Mouse (Mus musculus): ENCODE measurements at regions not wholly inside any gene's neighbourhood (a gene's known extent, or its start where the extent isn't known, plus 50 kb on each side); places are given as distances from the start of the nearest gene placed in this dataset.
A peak's percentile ranks its signal among the peaks of the same experiment; 100 is the strongest.

DNA sequence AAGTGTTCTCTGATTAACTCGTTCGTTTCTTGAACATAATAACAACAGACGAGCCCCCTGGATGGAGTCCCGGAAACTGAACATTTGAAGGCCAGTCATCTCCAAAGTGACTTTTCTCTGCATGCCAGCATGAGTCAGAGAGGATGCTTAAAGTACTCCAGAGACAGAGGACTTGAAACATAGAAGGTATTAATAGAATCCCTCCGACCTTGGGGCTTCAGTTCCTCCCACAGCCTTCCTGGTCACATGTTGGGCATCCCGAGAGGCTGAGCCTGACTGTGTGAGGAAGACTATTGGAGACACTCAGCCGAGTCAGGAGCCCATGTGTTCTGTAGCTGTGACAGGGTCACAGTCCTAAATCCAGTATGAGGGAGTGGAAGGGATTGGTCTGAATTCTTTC, 232.7 kb upstream of the Serp2 start:
- DNase-seq (ENCODE audit: low spot score) = no peak

DNA sequence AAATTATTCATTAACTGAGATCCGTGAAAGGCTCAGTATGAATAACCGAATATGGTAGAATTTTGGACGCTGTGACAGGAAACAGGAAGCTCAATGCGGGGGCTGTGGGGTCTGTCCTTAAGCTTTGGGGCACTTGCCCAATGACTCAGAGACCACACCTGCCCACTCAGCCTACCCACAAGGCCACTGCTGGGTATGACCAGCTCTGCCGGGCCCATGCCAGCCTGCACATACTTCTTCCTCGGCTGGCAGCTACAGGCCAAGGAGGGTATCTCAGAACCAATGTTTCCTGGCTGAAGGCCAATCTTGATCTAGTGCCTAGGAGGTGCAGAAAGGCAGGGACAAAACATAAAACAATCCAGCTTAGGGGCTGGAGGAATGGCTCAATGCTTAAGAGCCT, 230.9 kb upstream of the Serp2 start:
- peak; percentile 60 for DNase-seq (ENCODE audit: low spot score)

DNA sequence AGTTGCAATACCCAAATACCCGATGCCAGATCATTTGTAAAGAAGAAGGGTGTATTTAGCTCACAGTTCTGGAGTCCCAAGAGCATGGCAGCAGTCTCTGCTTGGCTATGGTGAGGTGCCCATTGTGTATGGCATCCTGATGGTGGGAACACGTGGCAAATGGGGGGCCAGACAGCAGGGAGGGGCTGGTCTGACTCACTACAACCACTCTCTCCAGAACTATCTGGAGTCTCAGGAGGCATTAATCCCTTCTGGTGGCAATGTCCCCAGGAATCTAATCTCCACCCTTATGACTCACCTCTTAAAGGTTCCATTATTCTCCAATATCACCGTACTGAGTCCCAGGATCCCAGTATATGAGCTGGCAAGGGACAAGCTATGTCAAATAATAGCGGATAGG, 229.5 kb upstream of the Serp2 start:
- no peak for DNase-seq (ENCODE audit: low spot score)

DNA sequence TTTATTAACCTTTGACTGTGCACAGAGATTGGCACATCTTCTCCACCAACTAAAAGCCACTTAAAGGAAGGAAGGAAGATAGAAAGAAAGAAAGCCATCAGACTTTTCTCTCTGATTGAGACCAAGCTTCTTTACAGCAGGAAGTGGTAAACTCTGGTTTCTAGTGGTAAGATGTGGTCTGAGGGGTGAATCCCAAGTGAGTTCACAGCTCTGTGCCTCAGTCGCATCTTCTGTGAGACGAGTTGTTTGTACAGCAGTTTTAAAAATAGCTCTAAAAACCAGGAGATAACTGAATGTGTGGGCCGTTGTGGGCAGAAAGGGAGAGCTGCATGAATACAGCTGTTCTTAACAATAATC, 224.8 kb upstream of the Serp2 start:
- no peak for DNase-seq (ENCODE audit: low spot score)

DNA sequence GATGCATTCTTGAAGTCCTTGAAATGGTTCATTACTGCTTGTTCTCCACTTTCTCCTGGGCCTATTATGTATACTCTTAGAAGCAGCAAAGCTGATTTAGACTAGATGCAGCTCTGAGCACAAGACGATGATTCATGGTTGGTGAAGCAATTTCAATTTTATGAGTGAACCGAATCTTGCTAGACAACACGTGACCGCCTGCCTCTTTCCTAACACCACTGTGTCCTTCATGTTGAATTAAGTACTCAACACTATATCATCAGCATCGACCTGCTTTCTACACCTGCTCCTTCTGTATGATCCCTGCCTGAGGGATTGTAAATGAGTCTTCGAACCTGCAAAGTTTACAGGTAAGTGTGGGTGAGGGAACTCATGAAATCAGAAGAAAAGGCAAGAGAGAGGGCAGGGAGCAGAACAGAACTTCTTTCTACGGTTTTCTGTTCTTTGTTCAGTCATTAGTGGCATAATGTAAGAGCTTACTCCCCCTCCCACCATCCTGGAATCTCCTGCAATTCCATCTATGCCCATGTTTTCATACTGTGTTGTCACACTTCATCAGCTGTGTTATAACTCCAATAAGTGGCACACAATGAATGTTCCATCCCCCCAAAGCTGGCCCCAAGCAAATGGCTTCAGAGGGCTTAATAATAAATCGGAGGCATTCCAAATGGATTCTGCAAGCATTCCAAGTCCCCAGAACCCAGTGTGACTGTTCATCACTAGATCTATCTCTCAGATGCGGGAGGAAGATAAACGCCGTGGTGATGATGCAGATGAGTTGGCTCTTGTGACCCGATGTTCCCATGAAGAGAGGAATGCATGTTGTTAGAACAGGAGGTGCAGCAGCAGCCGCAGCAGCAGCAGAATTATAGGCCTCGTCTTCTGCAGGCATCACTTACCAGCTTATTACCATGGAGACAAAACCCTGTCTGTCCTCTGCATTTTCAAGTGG, 224.2 kb upstream of the Serp2 start:
- DNase-seq (ENCODE audit: low spot score) = no peak

DNA sequence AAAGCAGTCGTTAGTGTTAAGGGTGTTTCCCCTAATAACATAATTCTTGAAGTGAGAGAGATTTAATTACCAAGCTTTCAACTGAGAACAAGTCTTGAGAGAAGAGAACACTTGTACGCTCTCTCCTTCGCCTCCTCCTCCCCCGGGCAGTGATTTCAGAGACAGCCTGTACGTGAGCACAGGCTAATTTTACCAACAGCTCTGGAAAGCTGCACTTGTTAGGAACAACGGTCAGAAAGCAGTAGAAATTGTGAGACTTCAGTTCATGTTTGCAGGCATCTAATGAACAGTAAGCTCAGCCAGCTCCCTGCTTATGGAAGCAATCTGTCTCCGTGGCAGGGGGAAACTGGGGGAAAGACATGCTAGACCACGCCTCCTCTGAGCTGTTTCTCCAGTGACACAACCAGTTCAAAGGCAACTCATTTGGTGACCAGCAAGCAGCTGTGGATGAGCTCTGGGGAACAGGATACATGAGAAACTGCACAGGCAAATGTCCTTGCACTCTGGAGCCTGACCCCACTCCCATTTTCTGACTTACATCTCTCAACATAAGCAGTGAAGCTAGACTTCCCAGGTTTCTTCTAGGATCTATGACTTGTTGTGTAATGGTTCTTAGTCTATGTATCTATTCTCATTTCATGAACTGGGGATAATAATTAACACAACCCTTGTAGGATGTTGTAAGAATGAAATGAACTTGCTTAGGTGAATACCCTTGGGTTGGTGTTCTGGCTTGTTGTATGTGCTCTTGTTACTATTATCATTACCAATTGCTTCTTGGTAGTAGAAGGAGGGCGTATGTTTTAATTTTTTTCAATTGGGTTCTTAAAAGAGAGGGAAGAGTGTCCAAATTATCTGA, 222.1 kb upstream of the Serp2 start:
- no peak for DNase-seq (ENCODE audit: low spot score)

DNA sequence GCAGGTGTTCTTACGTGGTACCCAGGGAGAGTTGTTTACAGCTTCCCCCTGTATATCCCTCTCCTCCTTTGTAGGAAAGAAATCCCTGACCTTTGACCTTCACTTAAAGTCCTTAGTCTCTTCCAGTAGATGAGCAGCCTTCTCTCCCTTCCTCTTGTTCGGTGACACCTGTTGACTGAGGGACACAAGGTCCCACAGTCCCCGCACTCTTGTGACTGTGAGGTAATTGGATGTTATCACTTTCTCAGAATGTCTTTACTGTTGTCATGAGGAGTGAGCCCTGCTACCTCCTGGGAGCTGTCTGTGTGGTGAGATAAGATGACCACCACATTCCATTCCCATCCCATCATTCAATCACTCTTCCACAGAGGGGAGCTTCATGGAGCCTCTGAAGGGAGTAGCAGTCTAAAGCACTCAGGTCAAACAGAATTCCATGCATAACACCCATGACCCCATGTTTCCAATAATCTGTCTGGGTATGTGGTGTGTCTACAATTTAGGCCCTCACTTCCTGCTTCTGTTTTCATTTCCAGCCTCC, 218.8 kb upstream of the Serp2 start:
- DNase-seq (ENCODE audit: low spot score) = no peak

DNA sequence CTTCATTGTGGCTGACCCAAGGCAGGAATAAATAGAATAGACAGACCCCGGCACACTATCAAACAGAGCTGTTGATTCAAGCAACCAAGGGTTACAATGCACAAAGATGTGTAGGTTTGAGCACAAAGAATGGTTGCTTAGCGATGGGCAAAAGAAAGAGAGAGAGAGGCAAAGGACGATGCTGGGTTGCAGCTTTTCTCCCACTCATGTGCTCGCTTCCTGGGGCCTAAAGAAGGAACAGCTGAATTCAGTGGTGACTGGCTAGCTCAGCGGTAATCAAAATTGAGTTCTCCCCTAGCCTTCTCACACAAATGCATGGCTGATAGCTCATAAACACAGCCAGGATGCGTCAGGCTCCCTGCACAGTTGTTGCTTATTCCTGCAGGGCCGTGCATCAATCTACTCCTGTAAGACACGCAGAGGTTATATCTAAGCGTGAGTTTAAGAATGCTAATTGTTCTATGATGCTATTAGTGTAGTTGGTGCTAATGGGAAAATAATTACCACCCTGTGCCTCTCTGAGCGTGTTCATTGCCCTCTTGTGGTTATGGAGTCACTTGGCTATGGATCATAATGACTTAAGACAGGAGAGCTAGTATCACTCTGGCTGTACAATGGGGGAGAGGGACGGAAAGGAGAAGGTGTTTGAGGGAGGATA, 216.2 kb upstream of the Serp2 start:
- DNase-seq (ENCODE audit: low spot score) = no peak

DNA sequence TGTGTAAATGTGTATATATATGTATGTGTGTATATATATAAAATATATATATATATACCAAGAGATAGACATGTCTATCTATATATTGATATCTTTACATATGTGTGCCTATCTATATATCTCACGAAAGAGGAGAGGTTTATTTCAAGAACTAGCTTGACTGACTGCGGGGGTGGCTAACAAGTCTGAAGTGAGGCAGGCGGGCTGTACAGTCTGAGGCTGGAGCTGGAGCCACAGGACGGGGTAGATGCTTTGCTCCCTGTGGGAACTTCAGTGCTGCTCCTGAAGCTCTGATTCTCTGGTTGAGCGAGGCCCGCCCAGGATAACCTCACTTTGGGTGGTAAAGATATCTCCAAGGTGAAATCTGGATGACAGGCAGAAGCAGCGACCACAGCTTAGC, 213.4 kb upstream of the Serp2 start:
- DNase-seq (ENCODE audit: low spot score) = no peak

DNA sequence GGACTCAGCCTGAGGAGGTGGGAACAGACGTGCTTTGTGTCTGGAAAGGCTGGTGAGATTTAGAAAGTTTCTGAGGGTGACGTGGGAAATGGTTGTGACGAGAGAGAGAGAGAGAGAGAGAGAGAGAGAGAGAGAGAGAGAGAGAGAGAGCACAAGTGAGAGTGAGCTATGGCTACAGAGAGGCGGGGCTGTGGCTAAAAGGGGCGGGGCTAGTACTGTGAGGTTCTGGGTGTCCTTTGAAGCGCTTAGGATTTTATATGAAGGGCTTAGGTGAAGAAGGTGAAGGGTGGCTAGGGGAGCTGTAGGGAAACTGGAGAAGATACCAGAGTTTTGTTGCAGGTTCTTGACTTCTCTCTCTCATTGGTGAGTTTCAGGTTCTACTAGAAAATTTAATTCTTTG, 210.6 kb upstream of the Serp2 start:
- DNase-seq (ENCODE audit: low spot score) = no peak

DNA sequence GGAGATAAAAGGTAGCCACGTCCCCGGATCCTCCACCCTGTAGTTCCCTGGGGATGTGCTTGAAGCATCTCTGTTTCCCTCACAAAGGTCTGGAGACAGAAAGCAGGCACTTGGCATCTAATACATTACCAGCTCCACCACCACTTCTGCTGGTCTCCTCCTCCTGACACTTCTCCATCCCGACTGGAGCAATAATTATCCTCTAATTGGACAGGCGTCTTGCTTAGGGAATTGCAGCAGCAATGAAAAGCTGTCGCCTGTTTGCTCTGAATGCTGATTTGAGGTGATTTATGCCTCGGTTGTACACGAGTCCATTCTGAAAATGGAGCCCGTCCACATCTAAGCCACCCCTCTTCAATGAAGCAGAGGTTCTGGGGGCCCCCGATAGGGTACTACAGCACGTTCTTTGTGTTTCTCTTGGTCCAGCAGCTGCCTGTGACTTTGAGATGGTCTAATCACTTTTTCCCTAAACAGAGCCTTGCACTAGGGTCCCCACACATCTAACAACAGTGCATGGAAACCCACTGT, 209.6 kb upstream of the Serp2 start:
- DNase-seq (ENCODE audit: low spot score) = peak; percentile 87

DNA sequence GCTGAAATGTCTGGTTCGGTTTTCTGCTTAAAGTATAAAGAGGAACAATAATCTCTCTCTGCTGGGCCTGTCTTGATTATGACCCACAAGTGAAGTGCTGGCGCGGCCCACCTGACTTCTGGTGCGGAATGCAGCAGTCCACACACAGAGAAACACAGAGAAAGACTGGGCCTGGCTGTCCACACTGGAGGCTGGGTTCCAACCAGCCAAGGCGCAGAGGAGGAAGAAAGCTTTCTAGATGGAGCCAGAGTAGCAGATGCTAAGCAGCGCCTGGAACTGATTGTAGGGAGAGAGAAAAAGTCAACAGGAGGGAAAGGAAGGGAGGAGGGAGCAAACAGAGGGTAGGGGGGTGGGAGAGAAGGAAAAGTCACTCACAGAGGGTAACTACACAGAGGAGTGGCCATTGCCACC, 208.4 kb upstream of the Serp2 start:
- DNase-seq (ENCODE audit: low spot score) = no peak

DNA sequence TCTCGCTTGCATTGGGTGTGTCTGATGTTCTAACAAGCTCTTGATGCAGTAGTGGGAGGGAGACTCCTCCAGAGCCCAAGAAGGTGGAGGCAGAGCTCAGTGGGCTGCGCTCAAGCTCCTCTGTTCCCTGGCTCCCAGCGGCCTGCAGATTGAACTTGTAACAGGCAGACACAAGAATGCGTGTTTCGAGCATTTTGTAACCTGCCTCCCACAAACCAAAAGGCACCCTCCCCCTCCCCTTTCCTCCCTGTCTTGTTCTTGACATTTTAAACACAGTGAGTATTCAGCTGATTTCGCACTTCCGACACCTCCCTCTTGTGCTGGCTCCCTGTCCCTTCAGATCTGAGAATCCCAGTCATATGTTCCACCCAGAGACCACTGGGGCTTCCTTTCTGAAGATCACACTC, 207.7 kb upstream of the Serp2 start:
- peak; percentile 19 for DNase-seq (ENCODE audit: low spot score)

DNA sequence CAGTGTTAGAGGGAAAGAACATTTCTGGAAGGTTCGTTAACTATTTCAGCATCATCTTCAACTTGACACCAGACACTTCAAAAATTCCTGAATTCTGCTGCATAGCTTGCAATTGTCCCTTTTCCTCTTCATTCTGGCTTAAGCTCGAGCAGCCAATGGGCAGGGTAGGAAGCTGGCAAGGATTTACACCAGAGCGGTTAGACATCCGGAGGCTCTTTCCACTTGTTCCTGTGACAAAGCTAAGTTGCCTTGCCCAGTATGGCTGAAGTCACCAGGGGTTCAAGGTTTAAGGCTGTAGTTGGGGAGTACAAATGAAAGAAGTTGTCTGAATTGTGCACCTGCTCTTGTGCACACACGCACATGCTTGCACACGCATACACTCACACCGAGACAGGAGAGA, 206.8 kb upstream of the Serp2 start:
- no peak for DNase-seq (ENCODE audit: low spot score)

DNA sequence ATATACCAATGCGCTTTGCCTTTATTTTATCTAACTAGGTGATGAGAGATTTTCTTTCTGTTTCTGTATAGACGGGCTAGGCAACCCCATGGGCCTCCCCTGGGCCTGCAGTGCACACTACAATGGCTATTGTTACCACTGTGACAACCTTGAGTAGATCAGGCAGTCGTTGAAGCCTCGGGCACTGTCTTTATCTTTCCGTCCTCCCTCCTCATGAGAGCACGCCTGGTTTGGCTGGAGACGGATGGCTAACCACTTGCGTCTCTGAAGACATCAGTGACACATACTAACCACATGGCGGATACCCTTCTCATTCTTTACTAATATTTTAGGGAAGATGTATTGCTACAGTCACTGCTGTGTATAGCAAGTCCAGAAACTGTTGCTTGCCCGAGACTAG, 206.1 kb upstream of the Serp2 start:
- DNase-seq (ENCODE audit: low spot score) = no peak

DNA sequence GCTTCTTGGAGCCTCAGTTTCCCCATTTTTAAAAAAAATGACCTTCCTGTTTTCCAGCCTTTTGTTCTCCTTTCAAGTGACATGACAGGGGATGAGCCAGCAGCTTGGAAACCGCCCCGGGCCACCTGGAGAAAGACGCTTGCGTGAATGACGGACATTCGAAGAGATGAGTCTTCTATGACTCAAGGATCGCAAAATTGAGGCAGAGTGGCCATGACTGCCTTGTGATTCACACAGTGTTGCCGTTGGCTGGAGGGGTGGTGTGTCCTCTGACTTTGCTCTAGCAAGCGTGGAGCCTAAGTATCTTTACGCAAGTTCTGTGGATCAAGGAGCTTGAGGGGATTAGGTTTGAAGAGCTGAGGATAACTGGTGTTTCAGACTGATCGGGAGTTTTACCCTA, 205.0 kb upstream of the Serp2 start:
- DNase-seq (ENCODE audit: low spot score) = no peak

DNA sequence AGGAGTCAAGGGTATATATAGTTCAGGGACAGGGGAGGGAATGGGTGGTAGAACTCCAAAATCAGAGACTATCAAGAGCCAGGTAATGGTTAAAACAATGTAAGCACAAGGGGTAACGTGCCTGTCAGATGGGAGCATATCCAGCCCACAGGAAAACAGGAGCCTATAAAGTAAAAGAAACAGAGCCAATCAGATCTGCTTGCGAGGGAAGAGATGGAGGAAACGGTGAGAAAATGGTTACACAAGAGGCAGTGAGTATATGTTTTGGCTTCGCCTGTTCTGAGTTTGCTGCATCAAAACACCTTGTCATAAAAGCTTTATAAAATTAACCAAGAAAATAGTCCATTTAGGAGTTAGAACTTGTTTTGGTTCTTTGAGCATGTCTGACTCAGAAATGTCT, 204.6 kb upstream of the Serp2 start:
- no peak for DNase-seq (ENCODE audit: low spot score)

DNA sequence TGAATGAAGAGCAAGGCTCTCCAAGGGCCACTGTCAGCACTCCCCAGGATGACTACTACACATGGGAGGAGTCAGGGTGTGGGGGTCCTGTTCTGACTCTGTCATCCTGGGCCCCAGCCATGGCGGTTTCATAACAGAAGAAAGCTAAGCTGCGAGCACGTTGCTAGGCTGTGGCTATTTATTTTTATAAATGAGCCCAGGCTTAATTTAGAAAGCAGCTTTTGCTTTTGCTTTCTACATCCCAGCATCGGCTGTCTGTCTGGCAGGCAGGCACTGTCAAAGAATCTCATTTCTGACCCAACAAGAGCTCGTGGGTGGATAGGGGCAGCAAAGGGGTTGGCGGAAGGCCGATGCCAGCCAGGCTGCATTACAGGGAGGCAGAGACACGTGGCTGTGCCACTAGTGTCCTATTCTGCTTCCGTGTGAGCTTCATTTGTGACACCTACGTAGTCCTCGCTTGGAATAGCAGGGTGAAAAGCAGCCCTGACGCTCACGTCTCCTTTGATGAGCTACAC, 203.9 kb upstream of the Serp2 start:
- no peak for DNase-seq (ENCODE audit: low spot score)

DNA sequence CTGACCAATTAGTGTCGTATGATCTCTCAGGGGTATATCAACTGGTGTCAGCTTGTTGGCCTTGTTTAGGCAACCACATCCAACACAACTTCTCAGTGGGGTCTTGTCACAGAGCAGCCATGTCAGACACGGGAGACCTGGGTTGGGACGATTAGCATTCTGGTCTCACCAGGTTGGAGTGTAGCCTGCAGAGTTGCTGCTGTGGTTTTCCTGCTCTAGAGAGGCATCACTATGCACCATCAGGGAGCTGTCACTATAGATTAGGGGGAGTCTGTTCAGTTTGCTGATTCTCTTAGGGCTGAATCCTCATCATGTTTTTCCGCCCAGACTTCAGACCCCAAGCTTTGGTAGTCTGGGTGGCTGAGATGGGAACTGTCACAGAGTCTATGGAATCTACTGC, 202.7 kb upstream of the Serp2 start:
- no peak for DNase-seq (ENCODE audit: low spot score)

DNA sequence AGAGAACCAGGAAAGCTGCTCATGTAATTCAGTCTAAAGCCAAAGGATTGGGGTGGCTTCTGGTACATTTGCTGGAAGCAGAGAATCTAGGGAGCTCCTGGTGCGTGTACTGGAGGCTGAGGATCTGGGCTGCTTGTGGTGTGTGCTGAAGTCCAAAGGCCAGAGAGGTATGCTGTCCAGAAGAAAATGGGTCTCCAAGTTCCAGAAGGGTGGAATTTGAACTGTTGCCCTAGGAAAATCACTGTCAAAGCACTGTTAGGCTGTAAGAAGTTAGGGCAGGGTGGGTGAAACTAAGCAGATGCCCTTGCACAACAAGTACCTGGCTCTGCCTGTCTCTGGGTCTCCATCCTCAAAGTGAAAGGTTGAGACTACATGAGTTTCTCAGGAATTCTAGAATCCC, 201.9 kb upstream of the Serp2 start:
- no peak for DNase-seq (ENCODE audit: low spot score)

DNA sequence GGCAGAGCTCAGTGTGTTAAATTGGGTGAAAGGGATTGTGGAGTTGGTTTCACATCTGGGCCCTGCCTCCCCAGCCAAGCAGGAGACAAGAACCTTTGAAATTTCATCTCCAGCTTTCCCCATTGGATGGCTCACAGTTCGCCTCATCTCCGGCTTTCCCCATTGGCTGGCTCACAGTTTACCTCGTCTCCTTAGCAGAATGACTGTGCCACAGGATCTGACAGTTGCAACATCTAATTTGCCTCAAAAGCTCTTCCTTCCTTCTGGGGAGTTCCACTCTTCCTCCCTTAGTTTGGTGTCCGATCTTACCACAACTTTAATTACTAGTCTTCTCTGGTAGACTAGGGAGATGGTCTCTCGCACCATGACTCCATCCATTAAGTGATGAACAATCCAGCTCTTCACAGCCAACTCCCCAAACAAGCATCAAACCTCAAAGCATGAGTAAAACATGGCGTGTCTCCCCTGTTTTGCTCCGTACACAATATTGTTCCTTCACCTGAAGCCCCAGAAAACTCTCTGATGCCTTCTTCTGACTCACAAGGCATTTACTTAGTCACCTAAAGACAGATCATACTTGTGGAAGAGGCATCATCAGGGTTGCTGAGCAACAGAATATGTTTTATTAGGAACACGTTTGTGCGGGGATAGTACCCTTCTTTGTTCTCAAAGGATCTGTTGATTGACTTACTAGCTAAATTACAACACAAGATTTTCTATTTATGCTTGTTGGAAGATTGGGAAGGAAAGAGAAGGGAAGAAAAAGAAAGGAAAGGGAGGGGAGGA, 199.1 kb upstream of the Serp2 start:
- no peak for DNase-seq (ENCODE audit: low spot score)

All from MN1 (cell line).